Mouse (Mus musculus): ENCODE results near the gene Afap1l2. TPM values are rescaled to one million over a fixed set of nuclear protein-coding genes. Genes with fewer than 3 reads are reported as not detected.

The Afap1l2 gene
- total RNA-seq, 1 experiment, result 3.7 TPM

GRCm38 (mm10) chr19:57052016-57052415 lies 44.0 kb upstream of the Afap1l2 start:
- Histone ChIP-seq H3K4me1 (ENCODE audit: control insufficient read depth in 2 of 2, insufficient read depth in 2 of 2, low read length in 2 of 2, poor library complexity in 1 of 2) (no peaks in the 10 kb centered on the region), H3K4me3 (ENCODE audit: insufficient read depth in 1 of 2, low read depth in 1 of 2, low read length in 2 of 2, poor library complexity in 1 of 2, severe bottlenecking in 1 of 2) (no peak overlapping the region), H3K36me3 (ENCODE audit: control insufficient read depth, insufficient read depth, low read length, poor library complexity, severe bottlenecking) (no peaks in the 10 kb centered on the region), H3K9ac (ENCODE audit: insufficient read depth, low read depth, low read length, poor library complexity, severe bottlenecking) (no peak overlapping the region), H3K9me3 (ENCODE audit: control insufficient read depth, insufficient read depth, low read depth, low read length) (no peaks in the 10 kb centered on the region), H3K27ac (ENCODE audit: insufficient read depth, low read depth, low read length, poor library complexity, severe bottlenecking) (no peak overlapping the region)
- no peak for DNase-seq (ENCODE audit: low read depth, low spot score)
- in situ Hi-C loops (cut with MboI; ENCODE audit: low sequenced_read_pairs in 2 of 2, unreplicated experiment in 2 of 2), result no loop called here
- TF ChIP-seq CHD2 (IDR thresholded peaks at IDR 0.05; ENCODE audit: low read depth, low read length), result no peak
- no peak for TF ChIP-seq ZC3H11A (IDR thresholded peaks at IDR 0.05; ENCODE audit: borderline replicate concordance, low read depth, low read length)
- TF ChIP-seq MAFK (IDR thresholded peaks at IDR 0.05; ENCODE audit: insufficient read depth, low read depth, low read length), result no peak
- TF ChIP-seq HCFC1 (IDR thresholded peaks at IDR 0.05; ENCODE audit: borderline replicate concordance, insufficient read depth, low read length), result no peak
- no peak for TF ChIP-seq ZNF384 (IDR thresholded peaks at IDR 0.05; ENCODE audit: low read depth, low read length)

GRCm38 (mm10) chr19:57049592-57050090 lies 41.6 kb upstream of the Afap1l2 start:
- no peak for DNase-seq (ENCODE audit: low read depth, low spot score)
- Histone ChIP-seq H3K4me3 (ENCODE audit: insufficient read depth in 1 of 2, low read depth in 1 of 2, low read length in 2 of 2, poor library complexity in 1 of 2, severe bottlenecking in 1 of 2) (no peak overlapping the region), H3K9ac (ENCODE audit: insufficient read depth, low read depth, low read length, poor library complexity, severe bottlenecking) (no peak overlapping the region), H3K4me1 (ENCODE audit: control insufficient read depth in 2 of 2, insufficient read depth in 2 of 2, low read length in 2 of 2, poor library complexity in 1 of 2) (no peaks in the 10 kb centered on the region), H3K9me3 (ENCODE audit: control insufficient read depth, insufficient read depth, low read depth, low read length) (no peaks in the 10 kb centered on the region), H3K27ac (ENCODE audit: insufficient read depth, low read depth, low read length, poor library complexity, severe bottlenecking) (no peak overlapping the region), H3K36me3 (ENCODE audit: control insufficient read depth, insufficient read depth, low read length, poor library complexity, severe bottlenecking) (no peaks in the 10 kb centered on the region)
- in situ Hi-C loops (cut with MboI; ENCODE audit: low sequenced_read_pairs in 2 of 2, unreplicated experiment in 2 of 2), result no loop called here
- no peak for TF ChIP-seq CHD2 (IDR thresholded peaks at IDR 0.05; ENCODE audit: low read depth, low read length)
- no peak for TF ChIP-seq ZNF384 (IDR thresholded peaks at IDR 0.05; ENCODE audit: low read depth, low read length)
- no peak for TF ChIP-seq MAFK (IDR thresholded peaks at IDR 0.05; ENCODE audit: insufficient read depth, low read depth, low read length)
- no peak for TF ChIP-seq HCFC1 (IDR thresholded peaks at IDR 0.05; ENCODE audit: borderline replicate concordance, insufficient read depth, low read length)
- TF ChIP-seq ZC3H11A (IDR thresholded peaks at IDR 0.05; ENCODE audit: borderline replicate concordance, low read depth, low read length), result no peak

GRCm38 (mm10) chr19:57047671-57048320 lies 39.8 kb upstream of the Afap1l2 start:
- no peaks in the 10 kb centered on the region for H3K9me3 ChIP-seq (ENCODE audit: control insufficient read depth, insufficient read depth, low read depth, low read length)
- in situ Hi-C loops (cut with MboI; ENCODE audit: low sequenced_read_pairs in 2 of 2, unreplicated experiment in 2 of 2), result no loop called here
- H3K4me1 ChIP-seq (ENCODE audit: control insufficient read depth in 2 of 2, insufficient read depth in 2 of 2, low read length in 2 of 2, poor library complexity in 1 of 2), result no peaks in the 10 kb centered on the region
- H3K4me3 ChIP-seq (ENCODE audit: insufficient read depth in 1 of 2, low read depth in 1 of 2, low read length in 2 of 2, poor library complexity in 1 of 2, severe bottlenecking in 1 of 2), result no peak overlapping the region
- TF ChIP-seq HCFC1 (IDR thresholded peaks at IDR 0.05; ENCODE audit: borderline replicate concordance, insufficient read depth, low read length) (no peak), CHD2 (IDR thresholded peaks at IDR 0.05; ENCODE audit: low read depth, low read length) (no peak), MAFK (IDR thresholded peaks at IDR 0.05; ENCODE audit: insufficient read depth, low read depth, low read length) (no peak), ZNF384 (IDR thresholded peaks at IDR 0.05; ENCODE audit: low read depth, low read length) (no peak), ZC3H11A (IDR thresholded peaks at IDR 0.05; ENCODE audit: borderline replicate concordance, low read depth, low read length) (no peak)
- no peaks in the 10 kb centered on the region for H3K36me3 ChIP-seq (ENCODE audit: control insufficient read depth, insufficient read depth, low read length, poor library complexity, severe bottlenecking)
- DNase-seq (ENCODE audit: low read depth, low spot score), result no peak
- no peak overlapping the region for H3K27ac ChIP-seq (ENCODE audit: insufficient read depth, low read depth, low read length, poor library complexity, severe bottlenecking)
- H3K9ac ChIP-seq (ENCODE audit: insufficient read depth, low read depth, low read length, poor library complexity, severe bottlenecking), result no peak overlapping the region

GRCm38 (mm10) chr19:57039258-57039657 lies 31.2 kb upstream of the Afap1l2 start:
- no peak for TF ChIP-seq ZNF384 (IDR thresholded peaks at IDR 0.05; ENCODE audit: low read depth, low read length)
- TF ChIP-seq CHD2 (IDR thresholded peaks at IDR 0.05; ENCODE audit: low read depth, low read length), result no peak
- no peak for TF ChIP-seq HCFC1 (IDR thresholded peaks at IDR 0.05; ENCODE audit: borderline replicate concordance, insufficient read depth, low read length)
- TF ChIP-seq MAFK (IDR thresholded peaks at IDR 0.05; ENCODE audit: insufficient read depth, low read depth, low read length), result no peak
- TF ChIP-seq ZC3H11A (IDR thresholded peaks at IDR 0.05; ENCODE audit: borderline replicate concordance, low read depth, low read length), result no peak
- H3K36me3 ChIP-seq (ENCODE audit: control insufficient read depth, insufficient read depth, low read length, poor library complexity, severe bottlenecking), result no peaks in the 10 kb centered on the region
- no peak for DNase-seq (ENCODE audit: low read depth, low spot score)

More at GRCm38 (mm10) chr19:57039258-57039657, 31.2 kb upstream of the Afap1l2 start:
- Histone ChIP-seq H3K4me3 (ENCODE audit: insufficient read depth in 1 of 2, low read depth in 1 of 2, low read length in 2 of 2, poor library complexity in 1 of 2, severe bottlenecking in 1 of 2) (no peak overlapping the region), H3K27ac (ENCODE audit: insufficient read depth, low read depth, low read length, poor library complexity, severe bottlenecking) (no peak overlapping the region), H3K4me1 (ENCODE audit: control insufficient read depth in 2 of 2, insufficient read depth in 2 of 2, low read length in 2 of 2, poor library complexity in 1 of 2) (no peaks in the 10 kb centered on the region), H3K9me3 (ENCODE audit: control insufficient read depth, insufficient read depth, low read depth, low read length) (no peaks in the 10 kb centered on the region), H3K9ac (ENCODE audit: insufficient read depth, low read depth, low read length, poor library complexity, severe bottlenecking) (no peak overlapping the region)
- in situ Hi-C loops (cut with MboI; ENCODE audit: low sequenced_read_pairs in 2 of 2, unreplicated experiment in 2 of 2), result loop anchor here in 1 of 2 experiments (10.0 kb wide), 1 partner anchor 114 kb away; no protein-coding TSS in a partner anchor
